Mouse (Mus musculus): ENCODE measurements around the gene Cytip. TPM values are rescaled to one million over a fixed set of nuclear protein-coding genes. Genes with fewer than 3 reads are reported as not detected.

Gene Cytip
- polyA plus RNA-seq, 1 experiment from 2014 or later, result 1.0 TPM

GRCm38 (mm10) chr2:58159121-58159520, 36.2 kb downstream of the Cytip start:
- Histone ChIP-seq H3K4me2 (replicated peaks; ENCODE audit: low read depth) (no peak overlapping the region), H3K4me1 (replicated peaks; ENCODE audit: control insufficient read depth, insufficient read depth, low read length) (no peaks in the 10 kb centered on the region), H3K36me3 (ENCODE audit: control insufficient read depth, insufficient read depth) (no peaks in the 10 kb centered on the region), H3K9me3 (ENCODE audit: control insufficient read depth) (no peaks in the 10 kb centered on the region), H3K27me3 (replicated peaks; ENCODE audit: control insufficient read depth, insufficient read depth, low read length) (no peaks in the 10 kb centered on the region), H3K9ac (ENCODE audit: low read depth, low read length) (no peak overlapping the region), H3K4me3 (ENCODE audit: low read depth, low read length) (no peak overlapping the region), H3K27ac (ENCODE audit: low read depth, low read length) (no peak overlapping the region; the same call in 1 of the 2 replicates)
- no peak for TF ChIP-seq CTCF (IDR thresholded peaks at IDR 0.05; ENCODE audit: low read depth)
- 87% methylated on average over 6 of the region's 6 CpGs for WGBS
- ATAC-seq, result no peak

GRCm38 (mm10) chr2:58158539-58158938, 36.8 kb downstream of the Cytip start:
- no peaks in the 10 kb centered on the region for H3K36me3 ChIP-seq (ENCODE audit: control insufficient read depth, insufficient read depth)
- TF ChIP-seq CTCF (IDR thresholded peaks at IDR 0.05; ENCODE audit: low read depth), result no peak
- no peaks in the 10 kb centered on the region for H3K9me3 ChIP-seq (ENCODE audit: control insufficient read depth)
- H3K27ac ChIP-seq (ENCODE audit: low read depth, low read length), result no peak overlapping the region
- no peaks in the 10 kb centered on the region for H3K27me3 ChIP-seq (replicated peaks; ENCODE audit: control insufficient read depth, insufficient read depth, low read length)
- no peak for ATAC-seq
- no peak overlapping the region for H3K9ac ChIP-seq (ENCODE audit: low read depth, low read length)
- no peaks in the 10 kb centered on the region for H3K4me1 ChIP-seq (replicated peaks; ENCODE audit: control insufficient read depth, insufficient read depth, low read length)
- H3K4me2 ChIP-seq (replicated peaks; ENCODE audit: low read depth), result no peak overlapping the region
- WGBS, result 74% methylated on average over 5 of the region's 5 CpGs
- H3K4me3 ChIP-seq (ENCODE audit: low read depth, low read length), result no peak overlapping the region

- no peak for TF ChIP-seq CTCF (IDR thresholded peaks at IDR 0.05; ENCODE audit: low read depth)
- no peak overlapping the region for H3K27ac ChIP-seq (ENCODE audit: low read depth, low read length)
- ATAC-seq, result no peak
Measured at GRCm38 (mm10) chr2:58158107-58158506, 37.2 kb downstream of the Cytip start.

GRCm38 (mm10) chr2:58157466-58157865, 37.9 kb downstream of the Cytip start:
- no peak for ATAC-seq
- WGBS, result 90% methylated on average over 5 of the region's 5 CpGs
- Histone ChIP-seq H3K4me3 (ENCODE audit: low read depth, low read length) (no peak overlapping the region), H3K27ac (ENCODE audit: low read depth, low read length) (no peak overlapping the region), H3K4me1 (replicated peaks; ENCODE audit: control insufficient read depth, insufficient read depth, low read length) (no peaks in the 10 kb centered on the region), H3K36me3 (ENCODE audit: control insufficient read depth, insufficient read depth) (no peaks in the 10 kb centered on the region), H3K4me2 (replicated peaks; ENCODE audit: low read depth) (no peak overlapping the region), H3K9ac (ENCODE audit: low read depth, low read length) (no peak overlapping the region), H3K9me3 (ENCODE audit: control insufficient read depth) (no peaks in the 10 kb centered on the region), H3K27me3 (replicated peaks; ENCODE audit: control insufficient read depth, insufficient read depth, low read length) (no peaks in the 10 kb centered on the region)
- TF ChIP-seq CTCF (IDR thresholded peaks at IDR 0.05; ENCODE audit: low read depth), result no peak

More at GRCm38 (mm10) chr2:58158107-58158506, 37.2 kb downstream of the Cytip start:
- no peak overlapping the region for H3K4me2 ChIP-seq (replicated peaks; ENCODE audit: low read depth)
- no peaks in the 10 kb centered on the region for H3K9me3 ChIP-seq (ENCODE audit: control insufficient read depth)
- 75% methylated on average over 2 of the region's 2 CpGs for WGBS
- no peak overlapping the region for H3K4me3 ChIP-seq (ENCODE audit: low read depth, low read length)
- no peaks in the 10 kb centered on the region for H3K36me3 ChIP-seq (ENCODE audit: control insufficient read depth, insufficient read depth)
- H3K9ac ChIP-seq (ENCODE audit: low read depth, low read length), result no peak overlapping the region
- no peaks in the 10 kb centered on the region for H3K27me3 ChIP-seq (replicated peaks; ENCODE audit: control insufficient read depth, insufficient read depth, low read length)
- no peaks in the 10 kb centered on the region for H3K4me1 ChIP-seq (replicated peaks; ENCODE audit: control insufficient read depth, insufficient read depth, low read length)

- 52% methylated on average over 5 of the region's 5 CpGs for WGBS
- no peaks in the 10 kb centered on the region for H3K27me3 ChIP-seq (replicated peaks; ENCODE audit: control insufficient read depth, insufficient read depth, low read length)
- no peaks in the 10 kb centered on the region for H3K36me3 ChIP-seq (ENCODE audit: control insufficient read depth, insufficient read depth)
- TF ChIP-seq CTCF (IDR thresholded peaks at IDR 0.05; ENCODE audit: low read depth), result no peak
- no peaks in the 10 kb centered on the region for H3K9me3 ChIP-seq (ENCODE audit: control insufficient read depth)
- H3K4me1 ChIP-seq (replicated peaks; ENCODE audit: control insufficient read depth, insufficient read depth, low read length), result no peaks in the 10 kb centered on the region
- H3K4me2 ChIP-seq (replicated peaks; ENCODE audit: low read depth), result 0 out of 2 replicates have a peak overlapping the region, but pooled peaks have one; percentile 1
- peak; percentile 70; the same call in 1 of the 2 replicates for ATAC-seq
- H3K9ac ChIP-seq (ENCODE audit: low read depth, low read length), result no peak overlapping the region
- H3K27ac ChIP-seq (ENCODE audit: low read depth, low read length), result no peak overlapping the region
- H3K4me3 ChIP-seq (ENCODE audit: low read depth, low read length), result no peak overlapping the region
Measured at GRCm38 (mm10) chr2:58156495-58157392, 38.6 kb downstream of the Cytip start.

GRCm38 (mm10) chr2:58156108-58156415, 39.3 kb downstream of the Cytip start:
- Histone ChIP-seq H3K27me3 (replicated peaks; ENCODE audit: control insufficient read depth, insufficient read depth, low read length) (no peaks in the 10 kb centered on the region), H3K4me3 (ENCODE audit: low read depth, low read length) (no peak overlapping the region), H3K27ac (ENCODE audit: low read depth, low read length) (no peak overlapping the region), H3K9ac (ENCODE audit: low read depth, low read length) (no peak overlapping the region), H3K4me1 (replicated peaks; ENCODE audit: control insufficient read depth, insufficient read depth, low read length) (no peaks in the 10 kb centered on the region), H3K9me3 (ENCODE audit: control insufficient read depth) (no peaks in the 10 kb centered on the region), H3K4me2 (replicated peaks; ENCODE audit: low read depth) (0 out of 2 replicates have a peak overlapping the region, but pooled peaks have one; percentile 1), H3K36me3 (ENCODE audit: control insufficient read depth, insufficient read depth) (no peaks in the 10 kb centered on the region)
- no peak for TF ChIP-seq CTCF (IDR thresholded peaks at IDR 0.05; ENCODE audit: low read depth)
- no peak for ATAC-seq
- WGBS, result 79% methylated on average over 5 of the region's 5 CpGs

All from intestine, postnatal 0 days (tissue).